Mouse (Mus musculus) liver, embryonic 15.5 days (tissue): ENCODE results near the gene Parvg. TPM values are rescaled to one million over a fixed set of nuclear protein-coding genes. Genes with fewer than 3 reads are reported as not detected.

ENCODE experiments used
- ATAC-seq: fragments of 200-750 bp; cut with Nextera tagmentation; 2 replicates; pipeline ENCODE4 v1.8.0; 2017; ENCODE audit warnings: moderate number of reproducible peaks, mild to moderate bottlenecking, moderate library complexity; ENCODE audit not compliant: insufficient read depth
- H3K27ac ChIP-seq: fragments of 300-500 bp; sonication (generic); replicated peaks from 2 replicates; pipeline ENCODE4 v1.5.1; 2015; ENCODE audit warnings: mild to moderate bottlenecking, inconsistent platforms
- H3K27me3 ChIP-seq: fragments of 300-500 bp; sonication (generic); 2 replicates; pipeline ENCODE4 v1.6.1; 2015; ENCODE audit warnings: mild to moderate bottlenecking, inconsistent platforms
- H3K36me3 ChIP-seq: fragments of 300-500 bp; sonication (generic); replicated peaks from 2 replicates; pipeline ENCODE4 v1.6.1; 2015; ENCODE audit warnings: moderate library complexity, mild to moderate bottlenecking, inconsistent platforms
- H3K4me1 ChIP-seq: fragments of 300-500 bp; sonication (generic); replicated peaks from 2 replicates; pipeline ENCODE4 v1.6.1; 2015; ENCODE audit warnings: inconsistent platforms
- H3K4me2 ChIP-seq: fragments of 300-500 bp; sonication (generic); 2 replicates; pipeline ENCODE4 v1.6.1; 2015; ENCODE audit warnings: moderate library complexity, mild to moderate bottlenecking, inconsistent platforms
- H3K4me3 ChIP-seq: fragments of 300-500 bp; sonication (generic); replicated peaks from 2 replicates; pipeline ENCODE4 v1.5.1; 2015; ENCODE audit warnings: mild to moderate bottlenecking, inconsistent platforms
- H3K9ac ChIP-seq: fragments of 300-500 bp; sonication (generic); 2 replicates; pipeline ENCODE4 v1.6.1; 2015; ENCODE audit warnings: moderate library complexity, mild to moderate bottlenecking, inconsistent platforms
- H3K9me3 ChIP-seq: fragments of 300-500 bp; sonication (generic); replicated peaks from 2 replicates; pipeline ENCODE4 v1.6.1; 2016; ENCODE audit warnings: inconsistent platforms
- WGBS: fragments of 180-500 bp; shearing (Covaris S2); methylation state at CpG from one replicate; pipeline ENCODE4 v1.1.7; 2015; ENCODE audit warnings: mixed read lengths; ENCODE audit not compliant: insufficient replicate concordance; 5-methylcytosine and 5-hydroxymethylcytosine counted together
- polyA plus RNA-seq: library from polyadenylated mRNA; unstranded; fragments of >200 nt; fragmentation: Nextera tagmentation; extraction: Ambion mirVana; gene quantifications from 2 replicates; pipeline ENCODE4 v1.2.1, GENCODE M21; 2015

The Parvg gene
- polyA plus RNA-seq, 1 experiment from 2014 or later = 13.8 TPM

DNA sequence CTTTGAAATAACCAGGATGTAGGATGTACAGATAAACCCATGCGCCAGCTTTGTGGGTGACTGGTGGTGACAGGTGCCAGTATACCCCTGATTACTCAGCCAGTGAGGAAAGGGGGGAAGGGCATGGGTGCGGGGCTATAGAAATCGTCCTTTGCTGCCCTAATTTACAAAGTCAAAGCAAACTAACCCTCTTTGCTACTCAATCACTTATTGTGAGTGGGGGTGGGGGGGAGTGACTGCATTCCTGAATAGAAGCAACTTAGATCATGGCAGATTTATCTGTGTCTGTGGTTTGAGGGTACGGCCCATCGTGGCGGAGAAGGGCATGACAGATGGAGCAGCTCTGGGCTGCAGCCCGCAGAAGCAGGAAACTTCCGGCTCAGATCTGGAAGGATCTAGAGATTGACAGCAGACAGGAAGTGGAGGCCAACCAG is 64.9 kb downstream of the Parvg start:
- H3K9ac ChIP-seq = no peak overlapping the region
- H3K9me3 ChIP-seq = no peaks in the 10 kb centered on the region
- no peaks in the 10 kb centered on the region for H3K4me1 ChIP-seq
- no peak overlapping the region for H3K4me3 ChIP-seq
- no peak overlapping the region for H3K27ac ChIP-seq
- 17% methylated on average over 8 of the region's 8 CpGs for WGBS
- no peaks in the 10 kb centered on the region for H3K27me3 ChIP-seq
- H3K4me2 ChIP-seq = no peak overlapping the region
- H3K36me3 ChIP-seq = no peaks in the 10 kb centered on the region
- no peak for ATAC-seq

DNA sequence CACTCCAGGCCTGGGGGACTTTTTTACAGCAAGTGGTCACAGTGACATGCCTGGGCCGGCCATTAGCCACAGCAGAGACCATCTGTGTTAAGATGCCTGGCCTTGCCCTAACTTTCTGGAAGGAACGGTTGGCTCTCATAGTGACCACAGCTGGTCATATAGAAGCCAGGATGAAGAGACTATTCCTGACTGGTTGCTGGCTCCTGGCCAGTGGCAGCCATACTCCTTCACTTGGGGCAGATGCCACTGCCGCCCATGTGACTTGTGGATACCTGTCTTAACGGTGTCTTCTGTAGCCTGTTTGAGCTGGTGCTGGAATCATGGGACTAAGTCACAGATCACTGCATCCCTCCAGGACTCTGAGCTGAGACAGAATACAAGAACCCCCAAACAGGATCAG is 68.3 kb downstream of the Parvg start:
- H3K27me3 ChIP-seq = no peaks in the 10 kb centered on the region
- no peaks in the 10 kb centered on the region for H3K36me3 ChIP-seq
- H3K9ac ChIP-seq = no peak overlapping the region
- no peak overlapping the region for H3K4me3 ChIP-seq
- no peak overlapping the region for H3K27ac ChIP-seq
- WGBS = 75% methylated on average over 4 of the region's 4 CpGs
- no peak overlapping the region for H3K4me2 ChIP-seq
- H3K9me3 ChIP-seq = no peaks in the 10 kb centered on the region
- ATAC-seq = no peak
- no peaks in the 10 kb centered on the region for H3K4me1 ChIP-seq

Other genes with a start within 250 kb of the Parvg start
- 0.06 and 0.08 TPM in 2 replicates for gene Sult4a1, start 218.3 kb upstream of the Parvg start, polyA plus RNA-seq
- 0.12 TPM in 1 of 2 replicates, not detected in the other for gene Pnpla5, start 200.9 kb upstream of the Parvg start, polyA plus RNA-seq
- gene Pnpla3, start 156.2 kb upstream of the Parvg start, polyA plus RNA-seq = 2.6 and 3.7 TPM in 2 replicates
- 68.0 and 71.0 TPM in 2 replicates for gene Samm50, start 131.8 kb upstream of the Parvg start, polyA plus RNA-seq
- 5.3 and 6.1 TPM in 2 replicates for gene Parvb, start 92.0 kb upstream of the Parvg start, polyA plus RNA-seq
- gene Shisal1, start 123.1 kb downstream of the Parvg start, polyA plus RNA-seq = 0.12 and 0.20 TPM in 2 replicates
- 0.74 and 0.84 TPM in 2 replicates for gene Rtl6, start 233.8 kb downstream of the Parvg start, polyA plus RNA-seq